7 mouse cellular contexts compared by ENCODE assay signal in genomic region chr4:145195172-145195571, GRCm38 (mm10). TPM values are rescaled to one million over a fixed set of nuclear protein-coding genes. Genes with fewer than 3 reads are reported as not detected.
DNase-seq lines count a peak whose midpoint lies in the region; ATAC-seq and TF ChIP-seq lines count a peak whose summit lies in the region.

No protein-coding gene starts in this region.

- no peaks in the 10 kb centered on the region for H3K9me3 ChIP-seq in lung, embryonic 16.5 days (ENCODE audit: control insufficient read depth, low read length)
- no peaks in the 10 kb centered on the region for H3K9me3 ChIP-seq in forebrain, embryonic 14.5 days (replicated peaks; ENCODE audit: control insufficient read depth, low read length)
- no peaks in the 10 kb centered on the region for H3K9me3 ChIP-seq in limb, embryonic 15.5 days
- H3K9me3 ChIP-seq in stomach, embryonic 16.5 days (replicated peaks; ENCODE audit: control insufficient read depth, low read length): no peaks in the 10 kb centered on the region

- TF ChIP-seq CTCF in lung, adult 2 months (IDR thresholded peaks at IDR 0.05; ENCODE audit: insufficient read depth, low read length): no peak

- no peak for DNase-seq in lung, adult 2 months
- no peak for DNase-seq in forebrain, embryonic 14.5 days (ENCODE audit: low spot score)
- DNase-seq in cerebellum, adult 9-10 months: no peak
- no peak for DNase-seq in cerebellum, adult 8-10 months

- peaks cover 1% of the 10 kb centered on the region; the same call in 1 of the 2 replicates for H3K36me3 ChIP-seq in lung, embryonic 16.5 days (ENCODE audit: control insufficient read depth, insufficient read depth, low read length)
- peaks cover 4% of the 10 kb centered on the region; the same call in 1 of the 2 replicates for H3K36me3 ChIP-seq in forebrain, embryonic 14.5 days (ENCODE audit: control insufficient read depth, insufficient read depth, low read length)
- peaks cover 2% of the 10 kb centered on the region; the same call in 1 of the 2 replicates for H3K36me3 ChIP-seq in limb, embryonic 15.5 days
- no peaks in the 10 kb centered on the region for H3K36me3 ChIP-seq in stomach, embryonic 16.5 days (ENCODE audit: control insufficient read depth, insufficient read depth, low read length)

- H3K4me1 ChIP-seq in lung, embryonic 16.5 days (replicated peaks; ENCODE audit: control insufficient read depth, insufficient read depth, low read length): peaks cover 19% of the 10 kb centered on the region
- H3K4me1 ChIP-seq in lung, adult 2 months (ENCODE audit: control insufficient read depth, insufficient read depth, low read length): peaks cover 6% of the 10 kb centered on the region
- peaks cover 7% of the 10 kb centered on the region; the same call in 1 of the 2 replicates for H3K4me1 ChIP-seq in forebrain, embryonic 14.5 days (ENCODE audit: control insufficient read depth, insufficient read depth, low read length)
- peaks cover 25% of the 10 kb centered on the region for H3K4me1 ChIP-seq in limb, embryonic 15.5 days
- H3K4me1 ChIP-seq in stomach, embryonic 16.5 days (ENCODE audit: control insufficient read depth, insufficient read depth, low read length): peaks cover 13% of the 10 kb centered on the region

- H3K4me3 ChIP-seq in lung, embryonic 16.5 days (ENCODE audit: low read length): peak overlapping the region; percentile 98
- no peak overlapping the region for H3K4me3 ChIP-seq in lung, adult 2 months (replicated peaks; ENCODE audit: extremely low read depth, low read depth, low read length)
- peak overlapping the region; percentile 88 for H3K4me3 ChIP-seq in forebrain, embryonic 14.5 days (ENCODE audit: low read depth, low read length)
- peak overlapping the region; percentile 98 for H3K4me3 ChIP-seq in limb, embryonic 15.5 days
- H3K4me3 ChIP-seq in stomach, embryonic 16.5 days (replicated peaks; ENCODE audit: low read length): peak overlapping the region; percentile 73

- no peak overlapping the region for H3K27ac ChIP-seq in lung, embryonic 16.5 days (ENCODE audit: low read length)
- H3K27ac ChIP-seq in forebrain, embryonic 14.5 days (ENCODE audit: low read depth, low read length): no peak overlapping the region
- H3K27ac ChIP-seq in limb, embryonic 15.5 days: no peak overlapping the region
- H3K27ac ChIP-seq in stomach, embryonic 16.5 days (ENCODE audit: low read length): no peak overlapping the region

- peak; percentile 3; the same call in 1 of the 2 replicates for ATAC-seq in lung, embryonic 16.5 days (ENCODE audit: low read depth)
- peak; percentile 42; the same call in 1 of the 2 replicates for ATAC-seq in forebrain, embryonic 14.5 days
- ATAC-seq in limb, embryonic 15.5 days (ENCODE audit: insufficient number of reproducible peaks, low FRiP score, low TSS enrichment, low read depth): no peak
- no peak for ATAC-seq in stomach, embryonic 16.5 days (ENCODE audit: insufficient read depth, low FRiP score)

- H3K4me2 ChIP-seq in lung, embryonic 16.5 days (ENCODE audit: low read depth, low read length): peak overlapping the region; percentile 34; the same call in 1 of the 2 replicates
- H3K4me2 ChIP-seq in forebrain, embryonic 14.5 days (ENCODE audit: low read length): no peak overlapping the region
- peak overlapping the region; percentile 33 for H3K4me2 ChIP-seq in limb, embryonic 15.5 days
- no peak overlapping the region for H3K4me2 ChIP-seq in stomach, embryonic 16.5 days (ENCODE audit: low read depth, low read length)

- no peaks in the 10 kb centered on the region for H3K27me3 ChIP-seq in lung, embryonic 16.5 days (ENCODE audit: control insufficient read depth, insufficient read depth, low read depth, low read length)
- H3K27me3 ChIP-seq in forebrain, embryonic 14.5 days (replicated peaks; ENCODE audit: control insufficient read depth, insufficient read depth, low read length): no peaks in the 10 kb centered on the region
- no peaks in the 10 kb centered on the region for H3K27me3 ChIP-seq in limb, embryonic 15.5 days
- H3K27me3 ChIP-seq in stomach, embryonic 16.5 days (ENCODE audit: control insufficient read depth, insufficient read depth, low read length): no peaks in the 10 kb centered on the region

- no peak for TF ChIP-seq POLR2A in lung, adult 2 months (IDR thresholded peaks at IDR 0.05; ENCODE audit: borderline replicate concordance, extremely low read depth, low read depth, low read length)

- 19% methylated on average over 5 of the region's 5 CpGs for WGBS in lung, embryonic 16.5 days
- WGBS in lung, adult 2 months: 22% methylated on average over 5 of the region's 5 CpGs
- WGBS in forebrain, embryonic 14.5 days: 24% methylated on average over 5 of the region's 5 CpGs
- 18% methylated on average over 5 of the region's 5 CpGs for WGBS in limb, embryonic 15.5 days
- WGBS in stomach, embryonic 16.5 days: 19% methylated on average over 5 of the region's 5 CpGs

- H3K9ac ChIP-seq in lung, embryonic 16.5 days (ENCODE audit: low read length): peak overlapping the region; percentile 93; the same call in 1 of the 2 replicates
- peak overlapping the region; percentile 88; the same call in 1 of the 2 replicates for H3K9ac ChIP-seq in forebrain, embryonic 14.5 days (ENCODE audit: low read length)
- no peak overlapping the region for H3K9ac ChIP-seq in limb, embryonic 15.5 days
- no peak overlapping the region for H3K9ac ChIP-seq in stomach, embryonic 16.5 days (ENCODE audit: low read length)

RNA-seq across cellular contexts. Expression of gene Vps13d, which starts 0.4 kb away (rescaled TPM):
- polyA plus RNA-seq in lung, embryonic 16.5 days (2015; fragmentation: Nextera tagmentation; extraction: Ambion mirVana): 5.9 and 8.0 TPM in 2 replicates
- 10.6 and 15.7 TPM in 2 replicates for polyA plus RNA-seq in lung, adult 2 months (2012; rRNA removed)
- 9.0 and 11.6 TPM in 2 replicates for polyA plus RNA-seq in forebrain, embryonic 14.5 days (2014; fragmentation: Nextera tagmentation; extraction: Ambion mirVana)
- 11.1 and 14.3 TPM in 2 replicates for polyA plus RNA-seq in limb, embryonic 15.5 days (2015; fragmentation: Nextera tagmentation; extraction: Ambion mirVana)
- polyA plus RNA-seq in stomach, embryonic 16.5 days (2015; fragmentation: Nextera tagmentation; extraction: Ambion mirVana): 9.3 and 9.5 TPM in 2 replicates

RNA-seq across cellular contexts. Expression of gene Tnfrsf1b, which starts 51.5 kb away (rescaled TPM):
- 5.0 and 5.3 TPM in 2 replicates for polyA plus RNA-seq in lung, embryonic 16.5 days (2015; fragmentation: Nextera tagmentation; extraction: Ambion mirVana)
- polyA plus RNA-seq in lung, adult 2 months (2012; rRNA removed): 32.2 and 39.5 TPM in 2 replicates
- polyA plus RNA-seq in forebrain, embryonic 14.5 days (2014; fragmentation: Nextera tagmentation; extraction: Ambion mirVana): 1.9 and 2.6 TPM in 2 replicates
- 4.5 and 6.3 TPM in 2 replicates for polyA plus RNA-seq in limb, embryonic 15.5 days (2015; fragmentation: Nextera tagmentation; extraction: Ambion mirVana)
- polyA plus RNA-seq in stomach, embryonic 16.5 days (2015; fragmentation: Nextera tagmentation; extraction: Ambion mirVana): 7.9 and 8.3 TPM in 2 replicates

Comparison
In these comparisons a context has a peak if more than half of its experiments do, and no peak if none do; other contexts are left out.
1. ATAC-seq: peak in lung, embryonic 16.5 days (single experiment) and forebrain, embryonic 14.5 days (single experiment); none in limb, embryonic 15.5 days (single experiment) and stomach, embryonic 16.5 days (single experiment).
2. H3K4me2 ChIP-seq: peak in lung, embryonic 16.5 days (single experiment) and limb, embryonic 15.5 days (single experiment); none in forebrain, embryonic 14.5 days (single experiment) and stomach, embryonic 16.5 days (single experiment).
3. H3K9ac ChIP-seq: peak in lung, embryonic 16.5 days (single experiment) and forebrain, embryonic 14.5 days (single experiment); none in limb, embryonic 15.5 days (single experiment) and stomach, embryonic 16.5 days (single experiment).